Mouse (Mus musculus) lung, adult 2 months (tissue): ENCODE data around the gene Cul3.

ENCODE experiments used
- CTCF ChIP-seq: fragments of 200-500 bp; IDR thresholded peaks from 2 replicates; pipeline ENCODE4 v1.5.1; 2011; ENCODE audit warnings: mild to moderate bottlenecking, low read length, control low read depth; ENCODE audit not compliant: insufficient read depth
- POLR2A ChIP-seq: fragments of 200-500 bp; IDR thresholded peaks from 2 replicates; pipeline ENCODE4 v1.6.1; 2011; ENCODE audit warnings: low read depth, mild to moderate bottlenecking, control low read depth, low read length, borderline replicate concordance; ENCODE audit errors: extremely low read depth

- TF ChIP-seq CTCF (no peak), POLR2A (no peak)
Measured at GRCm38 (mm10) chr1:80293307-80293706, 47.0 kb downstream of the Cul3 start.
